Comparison of ENCODE assay signal across 7 mouse cellular contexts in genomic region chr11:116648213-116648921, GRCm38 (mm10). TPM values are rescaled to one million over a fixed set of nuclear protein-coding genes. Genes with fewer than 3 reads are reported as not detected.
DNase-seq lines count a peak whose midpoint lies in the region; ATAC-seq lines count a peak whose summit lies in the region.

No protein-coding gene starts in this region.

- no peak overlapping the region for H3K4me3 ChIP-seq in embryonic facial prominence, embryonic 11.5 days (ENCODE audit: low read depth, low read length)
- no peak overlapping the region for H3K4me3 ChIP-seq in liver, embryonic 13.5 days (replicated peaks)

- peaks cover 8% of the 10 kb centered on the region for H3K27me3 ChIP-seq in embryonic facial prominence, embryonic 11.5 days (ENCODE audit: control insufficient read depth, insufficient read depth, low read length)
- peaks cover 61% of the 10 kb centered on the region for H3K27me3 ChIP-seq in liver, embryonic 13.5 days

- H3K9ac ChIP-seq in embryonic facial prominence, embryonic 11.5 days (replicated peaks; ENCODE audit: low read length), result peak overlapping the region; percentile 43
- no peak overlapping the region for H3K9ac ChIP-seq in liver, embryonic 13.5 days

- peak overlapping the region; percentile 4 for H3K4me2 ChIP-seq in embryonic facial prominence, embryonic 11.5 days (ENCODE audit: low read depth, low read length)
- no peak overlapping the region for H3K4me2 ChIP-seq in liver, embryonic 13.5 days

- peaks cover 31% of the 10 kb centered on the region for H3K4me1 ChIP-seq in embryonic facial prominence, embryonic 11.5 days (ENCODE audit: control insufficient read depth, insufficient read depth, low read length)
- H3K4me1 ChIP-seq in liver, embryonic 13.5 days (replicated peaks), result peaks cover 36% of the 10 kb centered on the region

- H3K36me3 ChIP-seq in embryonic facial prominence, embryonic 11.5 days (replicated peaks; ENCODE audit: control insufficient read depth, insufficient read depth, low read depth, low read length), result no peaks in the 10 kb centered on the region
- H3K36me3 ChIP-seq in liver, embryonic 13.5 days, result no peaks in the 10 kb centered on the region

- H3K9me3 ChIP-seq in embryonic facial prominence, embryonic 11.5 days (replicated peaks; ENCODE audit: control insufficient read depth, low read length), result no peaks in the 10 kb centered on the region
- H3K9me3 ChIP-seq in liver, embryonic 13.5 days (replicated peaks), result no peaks in the 10 kb centered on the region

- intact Hi-C loops in heart, postnatal 10 days (cut with DNase I), result loop anchor here (10.0 kb wide), 1 partner anchor 406 kb away; no protein-coding TSS in a partner anchor

- peak overlapping the region; percentile 59; the same call in 1 of the 2 replicates for H3K27ac ChIP-seq in embryonic facial prominence, embryonic 11.5 days (replicated peaks; ENCODE audit: low read depth, low read length)
- peak overlapping the region; percentile 72 for H3K27ac ChIP-seq in liver, embryonic 13.5 days

- ATAC-seq in embryonic facial prominence, embryonic 11.5 days (replicated peaks; ENCODE audit: insufficient number of reproducible peaks, low FRiP score, low TSS enrichment, low read depth), result no peak
- no peak for ATAC-seq in liver, embryonic 13.5 days (ENCODE audit: low read depth)

- peak; percentile 51 for DNase-seq in 3T3-L1 (ENCODE audit: low read depth, low spot score)
- no peak for DNase-seq in embryonic facial prominence, embryonic 11.5 days (ENCODE audit: low spot score)
- peak; percentile 80 to 83 for DNase-seq in heart, postnatal 10 days
- no peak for DNase-seq in liver, embryonic 13.5 days
- DNase-seq in spleen, postnatal 36 days (ENCODE audit: low spot score in 2 of 2), result no peak
- DNase-seq in frontal cortex, postnatal 25 days (ENCODE audit: low spot score in 2 of 2), result no peak
- DNase-seq in thymus, postnatal 4 days, result no peak

- WGBS in embryonic facial prominence, embryonic 11.5 days, result 30% methylated on average over 18 of the region's 18 CpGs
- WGBS in liver, embryonic 13.5 days (ENCODE audit: insufficient replicate concordance), result 61% methylated on average over 18 of the region's 18 CpGs

RNA-seq across cellular contexts. Expression of gene Prcd, which starts 5.0 kb away (rescaled TPM):
- 0.43 and 0.77 TPM in 2 replicates for polyA plus RNA-seq in embryonic facial prominence, embryonic 11.5 days (2014; fragmentation: Nextera tagmentation; extraction: Ambion mirVana)
- 1 to 10 TPM; 1.4 to 1.7 TPM for total RNA-seq in heart, postnatal 10 days (2021)
- 0.31 and 0.33 TPM in 2 replicates for polyA plus RNA-seq in liver, embryonic 13.5 days (2015; fragmentation: Nextera tagmentation; extraction: Ambion mirVana)

RNA-seq across cellular contexts. Expression of gene Cygb, which starts 5.7 kb away (rescaled TPM):
- 3.5 and 3.8 TPM in 2 replicates for polyA plus RNA-seq in embryonic facial prominence, embryonic 11.5 days (2014; fragmentation: Nextera tagmentation; extraction: Ambion mirVana)
- 10 to 100 TPM; 76.2 to 85.4 TPM for total RNA-seq in heart, postnatal 10 days (2021)
- 0.60 and 0.70 TPM in 2 replicates for polyA plus RNA-seq in liver, embryonic 13.5 days (2015; fragmentation: Nextera tagmentation; extraction: Ambion mirVana)

RNA-seq across cellular contexts. Expression of gene Rhbdf2, which starts 21.5 kb away (rescaled TPM):
- 2.8 and 3.1 TPM in 2 replicates for polyA plus RNA-seq in embryonic facial prominence, embryonic 11.5 days (2014; fragmentation: Nextera tagmentation; extraction: Ambion mirVana)
- 10 to 100 TPM; 15.4 to 17.7 TPM for total RNA-seq in heart, postnatal 10 days (2021)
- 5.8 and 6.6 TPM in 2 replicates for polyA plus RNA-seq in liver, embryonic 13.5 days (2015; fragmentation: Nextera tagmentation; extraction: Ambion mirVana)

Comparison
In these comparisons a context has a peak if more than half of its experiments do, and no peak if none do; other contexts are left out.
1. DNase-seq: peak in 3T3-L1 (single experiment) and heart, postnatal 10 days (2 of 2); none in embryonic facial prominence, embryonic 11.5 days (single experiment), liver, embryonic 13.5 days (single experiment), spleen, postnatal 36 days (0 of 2), frontal cortex, postnatal 25 days (0 of 2) and thymus, postnatal 4 days (single experiment).